Mouse (Mus musculus) heart, postnatal 0 days (tissue): ENCODE results near the gene Upk1a.

Experiments
- CTCF ChIP-seq: IDR thresholded peaks from 2 replicates; pipeline ENCODE4 v1.5.1; 2016; ENCODE audit warnings: antibody characterized with exemption, control low read depth, low read depth
- EP300 ChIP-seq: IDR thresholded peaks from 2 replicates; pipeline ENCODE4 v1.6.1; 2016; ENCODE audit warnings: antibody characterized with exemption, low read depth

DNA sequence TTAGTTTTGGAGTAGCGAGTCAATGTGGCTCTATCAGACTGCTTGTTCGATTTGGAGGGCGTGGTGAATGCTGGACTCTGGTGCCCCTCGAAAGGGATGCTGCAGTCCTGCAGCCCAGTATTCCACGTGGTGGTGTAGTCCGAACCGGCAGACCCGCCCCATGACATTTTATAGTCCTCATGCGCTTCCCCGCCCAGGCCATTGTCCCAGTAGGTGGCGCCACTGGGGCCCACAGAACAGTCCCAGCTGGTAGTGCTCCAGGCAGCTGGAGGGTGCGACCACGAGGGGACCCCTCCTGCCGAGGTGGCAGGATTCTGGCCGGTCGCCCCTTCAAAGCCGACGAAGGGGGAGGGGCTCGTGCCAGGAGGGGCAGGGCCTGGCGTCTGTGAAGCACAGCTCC, 22.0 kb upstream of the Upk1a start:
- TF ChIP-seq CTCF (peak; percentile 56), EP300 (no peak)
